ENCODE assay signal across 22 mouse cellular contexts in the genomic region with DNA sequence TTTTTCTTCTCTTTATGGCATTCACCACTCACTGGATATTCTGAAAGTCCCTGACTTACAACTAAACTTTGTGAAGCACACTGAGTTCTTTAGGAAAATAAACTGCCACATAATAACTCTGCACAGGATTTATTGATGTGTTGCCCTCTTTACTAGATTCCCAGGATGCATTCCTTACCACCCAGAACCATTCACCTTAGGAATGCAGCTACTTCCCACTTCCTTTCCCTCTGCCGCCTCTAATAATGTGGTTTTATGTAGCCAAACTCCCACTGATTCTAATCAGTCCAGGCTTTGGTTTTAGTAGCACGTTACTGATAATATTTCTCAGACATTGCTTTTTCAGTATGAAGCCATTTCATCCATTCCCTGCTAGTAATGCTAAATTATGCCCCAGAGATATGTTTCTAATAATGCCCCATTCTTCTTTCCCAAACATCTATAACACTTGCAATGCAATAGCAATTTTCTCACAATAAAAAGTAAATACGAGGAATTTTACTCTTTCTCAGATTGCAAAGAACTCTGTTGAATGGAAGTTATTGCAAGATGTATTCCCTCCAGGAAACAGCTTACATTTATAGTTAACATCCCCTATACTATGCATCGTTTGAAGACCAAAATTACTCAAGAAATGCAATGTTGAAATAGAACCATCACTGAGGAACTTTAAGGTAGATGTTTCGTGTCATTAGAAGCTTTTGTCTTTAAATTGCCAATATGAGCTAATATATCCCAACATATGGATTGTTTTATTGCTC.
"Had no signal": no experiment of that assay in that cellular context is flagged by ENCODE, and none has a peak within 500 bp of the region (broad histone marks: within the 10 kb centered on the region; RNA-seq: fewer than 3 reads in every experiment).

No protein-coding gene starts in this region.

- H3K9ac ChIP-seq: liver, embryonic 12.5 days; liver, embryonic 15.5 days; lung, embryonic 15.5 days; midbrain, embryonic 12.5 days; neural tube, embryonic 12.5 days; neural tube, embryonic 15.5 days had no signal

- DNase-seq: kidney, adult 2 months; kidney, postnatal 25 days; layer of hippocampus, postnatal 36 days; liver; lung, adult 18-20 months; lung, postnatal 10 days; lung, postnatal 36 days; retina, postnatal 1 day; thymus, adult 2 months; thymus, postnatal 14 days; thymus, postnatal 4 days had no signal

- H3K4me1 ChIP-seq: liver, embryonic 12.5 days; liver, embryonic 15.5 days; lung, embryonic 15.5 days; megakaryocyte, embryonic 14.5 days; midbrain, embryonic 12.5 days; neural tube, embryonic 12.5 days; neural tube, embryonic 15.5 days had no signal

- H3K4me3 ChIP-seq: left cerebral cortex, adult 2 months; liver, embryonic 12.5 days; liver, embryonic 15.5 days; lung, embryonic 15.5 days; megakaryocyte, embryonic 14.5 days; midbrain, embryonic 12.5 days; neural tube, embryonic 12.5 days; neural tube, embryonic 15.5 days had no signal

- H3K27me3 ChIP-seq: liver, embryonic 12.5 days; liver, embryonic 15.5 days; lung, embryonic 15.5 days; megakaryocyte, embryonic 14.5 days; midbrain, embryonic 12.5 days; neural tube, embryonic 12.5 days; neural tube, embryonic 15.5 days had no signal

- H3K4me2 ChIP-seq: liver, embryonic 12.5 days; liver, embryonic 15.5 days; lung, embryonic 15.5 days; midbrain, embryonic 12.5 days; neural tube, embryonic 12.5 days; neural tube, embryonic 15.5 days had no signal

- H3K27ac ChIP-seq: kidney, postnatal 0 days; left cerebral cortex, adult 2 months; liver, embryonic 12.5 days; liver, embryonic 15.5 days; lung, embryonic 15.5 days; midbrain, embryonic 12.5 days; neural tube, embryonic 12.5 days; neural tube, embryonic 15.5 days; stomach, postnatal 0 days had no signal

- ATAC-seq: intestine, postnatal 0 days; liver, embryonic 12.5 days had no signal

- H3K9me3 ChIP-seq: liver, embryonic 12.5 days; liver, embryonic 15.5 days; lung, embryonic 15.5 days; megakaryocyte, embryonic 14.5 days; midbrain, embryonic 12.5 days; neural tube, embryonic 12.5 days; neural tube, embryonic 15.5 days had no signal

- H3K36me3 ChIP-seq: liver, embryonic 12.5 days; liver, embryonic 15.5 days; lung, embryonic 15.5 days; midbrain, embryonic 12.5 days; neural tube, embryonic 12.5 days; neural tube, embryonic 15.5 days had no signal
